Mouse (Mus musculus) induced T-regulatory cell, adult 2 months (primary cell): ENCODE results near the gene Grin2d.

ENCODE experiments used
- DNase-seq: peaks from one replicate; pipeline ENCODE4 v3.0.0-alpha.2; 2012; ENCODE audit warnings: low read depth

Gene Grin2d

DNA sequence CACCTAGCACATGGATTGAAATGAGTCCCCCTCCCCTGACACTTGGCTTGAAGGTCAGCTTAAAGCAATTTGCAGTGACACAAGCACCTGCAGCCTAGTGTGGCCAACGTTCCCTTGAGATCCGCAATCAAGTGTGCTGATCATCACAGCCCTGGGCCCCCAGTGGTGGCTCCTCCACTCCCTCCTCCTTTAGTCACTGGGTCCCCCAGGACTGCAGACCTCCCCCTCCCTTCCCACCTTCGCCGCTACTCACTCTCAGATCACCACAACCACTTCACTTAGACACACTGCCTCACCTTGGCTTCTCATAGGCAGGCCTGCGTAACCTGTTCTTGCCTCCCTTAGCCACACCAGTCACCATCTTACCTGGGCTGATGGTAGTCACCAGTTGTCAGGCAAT is 72.2 kb downstream of the Grin2d start:
- DNase-seq, result no peak

GRCm38 (mm10) chr7:45802551-45802950 is 75.6 kb downstream of the Grin2d start:
- peak; percentile 17 for DNase-seq

- peak; percentile 96 for DNase-seq
These were observed 76.8 kb downstream of the Grin2d start for GRCm38 (mm10) chr7:45801348-45801747.

DNA sequence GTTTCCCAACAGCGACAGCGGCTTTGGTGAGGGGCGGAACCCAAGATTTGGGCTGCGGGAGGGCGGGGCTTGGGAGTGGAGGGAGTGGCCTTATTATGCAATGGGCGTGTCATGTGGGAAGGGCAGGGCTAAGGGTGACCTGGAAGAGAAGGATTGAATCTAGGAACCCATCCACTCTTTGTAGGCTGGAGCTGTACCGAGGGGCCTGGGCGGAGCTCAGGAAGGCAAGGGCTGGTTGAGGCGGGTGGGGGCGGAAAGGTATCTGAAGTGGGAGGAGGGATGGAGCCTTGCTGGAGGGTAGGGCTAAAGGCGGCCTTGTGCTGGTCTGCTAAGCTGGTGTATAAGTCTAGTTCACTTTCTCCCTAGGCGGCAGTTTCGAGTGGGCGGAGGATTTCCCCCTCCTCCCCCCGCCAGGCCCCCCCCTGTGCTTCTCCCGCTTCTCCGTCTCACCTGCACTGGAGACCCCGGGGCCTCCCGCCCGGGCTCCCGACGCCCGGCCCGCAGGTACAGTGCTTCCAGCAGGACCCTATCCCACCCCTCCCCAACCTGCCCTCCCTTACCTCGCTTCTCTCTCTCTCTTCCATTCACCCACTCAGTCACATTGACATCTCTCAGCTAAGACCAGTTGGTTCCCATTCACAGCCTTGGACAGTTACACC is 77.5 kb downstream of the Grin2d start:
- DNase-seq, result peak; percentile 91

GRCm38 (mm10) chr7:45800001-45800400 is 78.2 kb downstream of the Grin2d start:
- DNase-seq, result no peak

DNA sequence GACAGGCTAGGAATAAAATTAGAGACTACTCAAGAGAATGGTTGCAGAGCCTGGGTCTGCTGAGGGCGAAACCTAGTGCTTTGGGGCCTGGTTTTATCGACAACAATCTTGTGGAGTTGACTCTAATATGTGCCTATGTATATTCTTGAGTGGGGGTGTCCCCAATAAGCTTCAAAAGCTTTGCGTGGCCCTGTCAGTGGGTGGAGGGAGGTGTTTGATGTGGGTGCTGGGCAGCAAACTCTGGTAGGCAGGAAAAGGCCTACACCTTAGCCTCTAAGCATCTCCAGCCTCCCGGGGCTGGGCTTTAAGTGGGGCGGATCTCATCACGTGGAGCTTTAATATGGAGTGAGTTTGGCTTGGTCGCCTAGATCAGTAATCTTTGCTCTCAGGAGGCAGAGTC is 79.2 kb downstream of the Grin2d start:
- DNase-seq, result peak; percentile 85

DNA sequence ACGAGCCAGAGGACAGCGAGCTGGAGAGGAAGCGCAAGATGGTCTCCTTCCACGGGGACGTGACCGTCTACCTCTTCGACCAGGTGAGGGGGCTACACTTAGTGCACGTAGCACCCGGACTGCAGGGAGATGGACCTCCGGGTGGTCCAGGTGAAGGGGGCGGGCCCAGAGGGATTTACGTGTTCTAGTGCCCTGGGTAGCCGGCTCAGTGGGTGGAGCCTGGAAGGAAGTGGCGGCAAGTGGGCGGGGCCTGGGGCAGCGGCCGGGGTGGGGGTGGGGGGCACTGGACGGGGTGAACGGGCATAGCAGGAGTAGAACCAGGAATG is 79.7 kb downstream of the Grin2d start:
- DNase-seq, result peak; percentile 84

- no peak for DNase-seq
These were observed 80.3 kb downstream of the Grin2d start for GRCm38 (mm10) chr7:45797661-45798510.

- DNase-seq, result no peak
These were observed 81.2 kb downstream of the Grin2d start for GRCm38 (mm10) chr7:45796950-45797349.

GRCm38 (mm10) chr7:45794971-45795370 is 83.2 kb downstream of the Grin2d start:
- no peak for DNase-seq

DNA sequence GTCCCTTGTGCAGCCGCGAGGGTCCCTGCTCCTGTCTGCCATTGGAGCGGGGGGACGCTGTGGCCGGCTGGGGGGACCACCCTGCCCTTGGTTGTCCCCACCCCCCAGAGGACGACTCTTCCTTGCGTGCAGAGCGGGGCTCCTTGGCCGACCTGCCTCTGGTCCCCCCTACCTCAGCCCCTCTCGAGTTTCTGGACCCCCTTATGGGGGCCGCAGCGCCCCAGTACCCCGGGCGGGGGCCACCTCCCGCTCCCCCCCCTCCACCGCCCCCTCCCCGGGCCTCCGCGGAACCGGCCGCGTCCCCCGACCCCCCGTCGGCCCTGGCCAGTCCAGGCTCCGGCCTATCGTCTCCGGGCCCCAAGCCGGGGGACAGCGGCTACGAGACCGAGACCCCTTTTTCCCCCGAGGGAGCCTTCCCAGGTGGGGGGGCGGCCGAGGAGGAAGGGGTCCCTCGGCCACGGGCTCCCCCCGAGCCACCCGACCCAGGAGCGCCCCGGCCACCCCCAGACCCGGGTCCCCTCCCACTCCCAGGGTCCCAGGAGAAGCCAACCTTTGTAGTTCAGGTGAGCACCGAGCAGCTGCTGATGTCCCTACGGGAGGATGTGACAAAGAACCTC is 84.1 kb downstream of the Grin2d start:
- no peak for DNase-seq

DNA sequence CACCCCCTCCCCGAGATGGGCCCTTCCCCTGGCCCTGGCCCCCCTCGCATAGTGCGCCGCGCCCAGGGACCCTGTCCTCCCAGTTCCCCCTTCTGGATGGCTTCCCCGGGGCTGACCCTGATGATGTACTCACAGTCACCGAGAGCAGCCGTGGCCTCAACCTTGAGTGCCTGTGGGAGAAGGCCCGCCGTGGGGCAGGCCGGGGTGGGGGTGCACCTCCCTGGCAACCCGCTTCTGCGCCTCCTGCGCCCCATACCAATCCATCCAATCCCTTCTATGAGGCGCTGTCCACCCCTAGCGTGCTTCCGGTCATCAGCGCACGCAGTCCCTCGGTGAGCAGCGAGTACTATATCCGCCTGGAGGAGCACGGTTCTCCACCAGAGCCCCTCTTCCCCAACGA is 84.9 kb downstream of the Grin2d start:
- no peak for DNase-seq

DNA sequence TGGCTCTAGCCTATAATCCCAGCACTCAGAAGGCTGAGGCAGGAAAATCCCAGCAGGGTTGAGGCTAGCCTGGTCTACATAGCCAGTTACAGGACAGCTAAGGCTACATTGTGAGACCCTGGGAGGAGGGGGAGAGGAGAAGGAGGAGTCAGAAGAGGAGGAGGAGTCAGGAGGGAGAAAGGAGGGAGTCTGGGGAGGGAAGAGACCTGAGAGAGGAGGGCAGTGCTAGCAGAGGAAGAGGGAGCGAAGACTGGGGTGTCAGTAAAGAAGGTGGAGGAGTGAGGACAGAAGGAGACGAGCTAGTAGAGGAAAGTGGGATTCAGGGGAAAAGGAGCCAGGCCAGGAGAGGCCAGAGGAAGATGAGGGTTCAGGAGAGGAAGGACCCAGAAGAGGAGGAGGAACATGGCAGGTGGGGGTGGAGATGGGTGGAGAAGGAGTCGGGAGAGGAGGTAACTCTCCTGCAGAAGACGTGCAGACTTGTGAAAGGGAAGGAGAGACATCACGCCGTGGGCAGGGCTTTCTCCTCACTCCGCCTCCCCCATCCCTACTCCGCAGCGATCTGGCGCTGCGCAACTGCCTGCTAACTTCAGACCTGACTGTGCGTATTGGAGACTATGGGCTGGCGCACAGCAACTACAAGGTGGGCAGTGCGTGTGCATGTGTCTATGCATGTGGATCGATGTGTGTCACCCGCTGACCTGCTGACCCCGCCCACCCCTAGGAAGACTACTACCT is 86.3 kb downstream of the Grin2d start:
- no peak for DNase-seq

DNA sequence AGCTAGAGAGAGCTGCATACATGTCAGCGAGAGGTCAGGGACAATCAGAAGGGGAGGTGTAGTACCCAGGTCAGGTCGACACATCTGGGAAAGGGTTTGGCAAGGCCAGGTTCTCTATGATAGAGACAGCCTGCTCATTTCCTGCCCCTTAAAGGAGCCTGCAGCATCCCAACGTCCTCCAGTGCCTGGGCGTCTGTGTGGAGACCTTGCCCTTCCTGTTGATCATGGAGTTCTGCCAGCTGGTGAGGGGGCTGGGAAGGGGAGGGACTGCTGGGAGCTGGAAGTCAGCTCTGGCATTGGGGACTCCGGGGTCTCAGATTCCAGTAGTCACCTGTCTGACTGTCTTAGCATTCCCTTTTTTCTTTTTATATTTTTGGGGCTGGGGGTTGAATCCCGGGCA is 87.5 kb downstream of the Grin2d start:
- no peak for DNase-seq

DNA sequence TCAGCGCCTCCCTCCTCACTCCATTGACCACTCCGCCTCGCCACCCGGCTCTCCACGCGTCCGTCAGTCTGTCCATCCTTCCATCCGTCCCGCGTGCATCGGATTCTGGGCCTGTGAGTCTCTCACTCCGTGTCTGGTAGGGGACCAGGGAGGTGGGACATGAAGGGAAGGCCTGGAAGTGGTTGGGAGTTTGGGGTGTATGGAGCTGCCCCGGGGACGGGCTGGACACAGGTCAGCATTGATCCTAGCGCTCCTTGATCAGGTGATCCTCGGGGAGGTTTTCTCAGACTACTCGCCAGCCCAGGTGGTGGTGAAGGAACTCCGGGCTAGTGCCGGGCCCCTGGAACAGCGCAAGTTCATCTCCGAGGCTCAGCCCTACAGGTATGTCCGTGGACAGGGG is 90.5 kb downstream of the Grin2d start:
- no peak for DNase-seq

DNA sequence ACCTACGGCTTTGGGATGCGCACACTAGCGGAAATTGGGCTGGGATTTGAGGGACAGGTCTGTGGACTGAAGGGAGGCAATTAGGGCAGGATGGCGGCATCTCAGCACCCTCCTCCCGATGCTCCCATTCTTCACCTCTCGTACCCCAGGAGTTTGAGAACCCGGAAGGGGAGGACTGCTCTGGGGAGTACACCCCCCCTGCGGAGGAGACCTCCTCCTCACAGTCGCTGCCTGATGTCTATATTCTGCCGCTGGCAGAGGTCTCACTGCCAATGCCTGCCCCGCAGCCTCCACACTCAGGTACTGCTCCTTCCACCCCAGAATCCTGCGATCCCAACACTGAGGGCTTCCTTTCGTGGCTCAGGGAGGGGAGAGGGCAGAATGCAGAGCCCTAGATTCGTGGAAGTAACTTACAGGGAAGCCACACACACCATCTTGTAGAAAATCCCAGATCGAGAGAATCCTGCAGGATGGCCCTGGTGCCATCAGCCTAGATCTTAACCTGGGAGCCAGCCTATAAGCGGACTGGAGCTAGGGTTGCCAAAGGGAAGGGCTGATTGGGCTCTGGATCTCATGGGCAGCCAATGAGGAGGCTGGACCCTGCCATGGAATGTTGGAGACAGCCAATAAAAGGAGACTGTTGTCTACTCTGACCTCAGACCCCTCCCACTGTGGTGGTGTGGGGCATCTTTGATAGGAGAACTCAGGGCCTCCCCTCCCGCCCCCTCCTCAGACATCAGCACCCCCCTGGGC is 91.3 kb downstream of the Grin2d start:
- DNase-seq, result no peak

- peak; percentile 59 for DNase-seq
These were observed 92.0 kb downstream of the Grin2d start for GRCm38 (mm10) chr7:45786136-45786578.

DNA sequence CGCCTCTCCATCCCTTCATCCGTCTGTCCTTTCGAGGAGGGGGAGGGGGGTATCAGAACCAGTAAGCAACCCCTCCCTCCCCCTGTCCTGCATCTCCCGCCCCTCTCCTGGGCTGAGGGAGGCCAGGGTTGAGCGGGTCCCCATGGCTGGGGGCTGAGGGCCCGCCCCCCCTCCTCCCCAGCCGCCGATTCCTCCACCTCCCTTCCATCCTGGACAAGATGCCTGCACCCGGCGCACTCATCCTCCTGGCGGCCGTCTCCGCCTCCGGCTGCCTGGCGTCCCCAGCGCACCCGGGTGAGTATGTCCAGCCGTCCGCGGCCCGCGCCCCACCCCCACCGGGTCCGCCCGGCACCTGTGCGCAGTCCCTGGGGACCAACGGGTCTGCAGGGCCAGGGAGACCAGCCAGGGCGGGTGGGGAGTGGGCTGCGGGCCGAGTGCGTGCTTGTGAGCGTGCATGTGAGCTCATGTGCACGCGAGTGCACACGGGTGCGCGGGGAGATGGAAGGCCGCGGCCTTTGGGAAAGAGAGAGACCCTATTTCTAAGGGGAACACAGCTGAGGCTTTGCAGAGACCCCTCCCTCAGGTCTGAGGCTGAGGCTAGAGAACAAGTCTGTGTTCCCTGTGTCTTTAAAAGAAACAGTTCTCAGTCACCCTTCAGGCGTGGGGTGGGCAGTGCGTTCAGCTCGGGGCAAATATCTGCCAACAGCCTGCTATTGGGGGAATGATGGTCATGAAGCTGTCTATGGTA is 92.6 kb downstream of the Grin2d start:
- DNase-seq, result no peak

DNA sequence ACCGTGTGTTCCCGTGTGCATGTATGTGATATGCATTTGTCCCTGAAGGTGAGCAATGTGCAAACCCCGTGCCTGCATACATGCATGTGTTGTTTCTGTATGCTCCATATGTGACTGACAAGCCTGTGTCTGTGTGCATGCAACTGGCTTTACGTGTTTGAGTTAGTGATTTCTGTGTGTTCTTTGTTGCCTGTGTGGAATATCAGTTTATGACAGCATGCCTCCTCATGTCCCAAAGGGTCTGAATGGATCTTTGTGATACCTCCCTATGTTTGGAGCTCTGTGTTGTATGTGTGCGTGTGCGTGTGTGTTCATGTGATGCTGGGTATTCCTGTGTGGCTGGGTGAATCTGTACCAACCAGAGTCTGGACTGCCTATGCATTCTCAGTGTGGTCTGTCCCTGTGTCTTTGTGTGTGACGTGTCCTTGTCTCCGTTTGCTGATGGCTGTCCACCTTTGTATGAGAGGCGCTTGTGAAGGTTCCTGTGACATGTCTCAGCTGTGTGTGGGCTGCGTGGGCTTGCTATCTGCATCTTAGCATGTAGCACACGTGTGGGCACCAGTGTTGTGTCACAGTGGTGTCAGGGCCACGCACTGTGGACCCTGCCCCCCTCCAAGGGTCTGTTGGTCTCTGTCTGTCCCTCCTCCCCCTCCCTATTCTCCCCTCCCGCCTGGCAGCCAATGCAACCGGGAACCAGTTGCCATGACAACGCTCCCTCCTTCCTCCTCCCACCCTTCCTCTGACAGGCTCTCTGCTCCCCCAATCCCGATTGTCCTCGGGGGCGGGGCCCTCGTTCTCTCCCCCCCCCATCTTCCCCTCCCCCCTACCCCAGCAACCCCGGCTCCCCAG is 93.4 kb downstream of the Grin2d start, which contains the start of gene Sult2b1:
TSS of gene Sult2b1 (minus strand) at position 146 of the 849 bp plus-strand sequence.
- DNase-seq, result peak; percentile 57

DNA sequence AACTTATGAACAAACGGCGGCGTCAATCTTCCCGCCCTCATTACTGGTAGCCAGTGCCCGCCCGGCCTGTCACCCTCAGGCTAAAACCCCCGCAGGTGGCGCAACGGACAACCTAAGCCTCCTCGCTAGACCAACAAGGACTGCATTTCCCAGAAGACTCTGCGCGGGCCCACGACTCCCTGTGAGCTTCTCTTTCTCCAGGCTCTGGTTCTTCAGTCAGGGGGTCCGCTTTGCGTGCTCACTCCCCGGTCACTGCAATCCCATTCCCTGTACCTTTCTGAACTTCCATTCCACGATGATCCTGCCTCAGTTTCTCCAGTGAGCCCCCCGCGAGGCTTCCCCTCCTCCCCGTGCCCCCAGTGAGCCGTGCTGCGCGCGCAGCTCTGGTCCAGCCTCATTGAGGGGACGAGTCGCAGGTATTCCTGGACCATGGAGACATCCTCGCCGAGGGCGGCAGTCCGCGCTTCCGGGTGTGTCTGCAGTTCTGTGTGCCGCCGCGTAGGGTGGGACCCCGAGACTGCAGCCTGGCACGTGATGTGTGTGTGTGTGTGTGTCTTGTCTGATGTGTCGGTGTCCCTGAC is 94.6 kb downstream of the Grin2d start, which contains the start of gene Lmtk3:
TSS of gene Lmtk3 (plus strand) at position 228 of the 581 bp plus-strand sequence.
- peak; percentile 72 for DNase-seq
